Mouse (Mus musculus): Measurements from ENCODE around the gene Espl1.

The Espl1 gene

DNA sequence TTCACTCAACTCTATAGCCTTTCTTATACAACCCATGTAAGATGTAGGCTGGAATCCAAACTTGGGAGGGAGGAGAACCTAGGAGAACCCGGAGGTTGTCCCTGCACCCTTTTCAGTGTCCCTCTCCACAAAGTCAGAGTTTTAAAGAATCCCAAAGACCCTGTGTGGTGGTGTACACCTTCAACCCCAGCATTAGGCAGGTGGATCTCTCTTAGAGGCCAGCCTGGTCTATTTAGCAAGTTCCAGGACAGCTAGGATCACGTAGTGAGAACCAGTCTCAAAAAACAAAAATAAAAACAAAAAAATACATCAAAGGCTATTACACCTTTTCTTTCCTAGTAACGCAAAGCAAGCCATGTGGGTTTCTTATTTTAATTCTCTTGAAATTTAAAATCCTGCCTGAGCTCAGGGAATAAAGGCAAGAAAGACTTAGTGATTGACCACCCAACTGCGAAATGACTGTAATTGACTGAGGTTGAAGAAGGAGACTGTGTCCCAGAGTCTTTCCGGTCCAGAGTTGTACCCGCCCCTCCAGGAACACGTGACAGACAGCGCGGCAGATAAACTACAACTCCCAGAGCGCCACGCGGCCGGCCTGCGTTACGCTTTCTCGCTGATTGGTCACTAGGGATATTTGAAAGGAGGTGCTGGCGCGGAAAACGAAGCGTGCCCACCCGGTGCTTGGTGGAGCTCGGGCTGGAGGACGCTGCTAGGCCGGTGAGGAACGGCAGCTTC, at the start of gene Espl1:
Gene Espl1 (plus strand): TSS at position 634 of the 735 bp plus-strand sequence.
- H3K36me3 ChIP-seq (ENCODE audit: control insufficient read depth, insufficient read depth, low read length, poor library complexity, severe bottlenecking), result no peaks in the 10 kb centered on the region
- DNase-seq (ENCODE audit: low read depth, low spot score), result peak; percentile 94
- no peaks in the 10 kb centered on the region for H3K27me3 ChIP-seq (ENCODE audit: control insufficient read depth, insufficient read depth, low read length, poor library complexity, severe bottlenecking)

DNA sequence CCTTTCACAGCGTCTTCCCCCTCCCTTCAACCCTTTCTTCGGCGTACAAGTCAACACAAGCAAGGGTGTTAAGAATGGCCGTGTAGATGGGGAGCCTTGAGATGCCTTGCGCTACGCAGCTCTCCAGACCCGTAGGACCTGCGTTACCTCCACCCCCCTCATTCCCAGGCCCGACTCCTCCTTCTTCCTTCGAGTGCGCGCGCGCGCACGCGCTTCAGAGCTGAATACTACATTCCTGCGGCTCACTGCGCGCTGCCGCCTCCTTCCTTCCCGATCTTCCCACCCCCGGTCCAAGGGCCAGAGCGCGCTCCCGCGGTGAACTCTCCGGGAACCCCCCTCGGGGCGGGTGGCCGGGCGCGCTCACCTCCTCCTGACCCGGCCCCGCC, 49.2 kb upstream of the Espl1 start:
- Histone ChIP-seq H3K36me3 (ENCODE audit: control insufficient read depth, insufficient read depth, low read length, poor library complexity, severe bottlenecking) (no peaks in the 10 kb centered on the region), H3K27me3 (ENCODE audit: control insufficient read depth, insufficient read depth, low read length, poor library complexity, severe bottlenecking) (peaks cover 3% of the 10 kb centered on the region)
- no peak for DNase-seq (ENCODE audit: low read depth, low spot score)

DNA sequence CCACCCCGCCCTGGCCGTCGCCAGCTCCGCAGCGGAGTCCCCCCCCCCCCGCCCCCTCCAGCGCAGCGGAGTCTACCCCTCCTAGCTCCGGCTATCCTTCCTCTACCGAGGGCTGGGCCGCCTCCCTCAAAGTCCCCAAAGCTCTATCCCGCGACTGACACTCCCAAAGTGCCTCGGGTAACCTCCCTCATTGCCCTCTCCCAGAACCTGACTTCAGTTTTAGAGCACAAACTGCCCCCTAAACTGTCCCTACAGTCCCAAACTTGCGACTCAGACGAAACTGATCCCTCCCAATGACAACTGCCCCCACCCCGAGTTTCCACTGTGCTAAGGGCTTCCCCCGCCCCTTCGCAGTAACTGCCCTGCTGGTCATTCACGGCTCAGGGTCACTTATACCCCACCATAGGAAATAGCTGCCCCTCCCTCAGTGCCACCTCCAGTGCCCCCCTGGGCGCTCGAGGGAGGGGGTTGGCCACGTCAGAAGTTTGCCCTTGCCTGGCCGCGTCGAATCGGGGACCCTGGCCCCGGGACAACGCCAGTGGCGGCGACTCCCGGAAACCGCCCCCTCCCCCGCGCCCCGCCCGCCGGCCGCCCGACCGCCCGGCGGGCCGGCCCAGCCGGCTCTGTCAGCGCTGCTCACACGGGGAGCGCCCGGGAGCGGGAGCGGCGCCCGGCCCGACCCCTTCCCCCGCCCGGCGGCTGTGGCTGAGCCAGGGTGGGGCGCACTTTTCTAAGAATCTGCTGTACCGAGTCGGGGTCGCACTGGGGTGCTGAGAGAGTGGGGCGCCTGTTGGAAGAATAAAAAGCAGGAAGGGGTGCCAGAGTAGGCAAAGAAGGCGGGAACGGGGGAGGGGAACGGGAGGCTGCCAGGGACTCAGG, 48.6 kb upstream of the Espl1 start:
- no peaks in the 10 kb centered on the region for H3K36me3 ChIP-seq (ENCODE audit: control insufficient read depth, insufficient read depth, low read length, poor library complexity, severe bottlenecking)
- H3K27me3 ChIP-seq (ENCODE audit: control insufficient read depth, insufficient read depth, low read length, poor library complexity, severe bottlenecking), result peaks cover 3% of the 10 kb centered on the region
- DNase-seq (ENCODE audit: low read depth, low spot score), result no peak

DNA sequence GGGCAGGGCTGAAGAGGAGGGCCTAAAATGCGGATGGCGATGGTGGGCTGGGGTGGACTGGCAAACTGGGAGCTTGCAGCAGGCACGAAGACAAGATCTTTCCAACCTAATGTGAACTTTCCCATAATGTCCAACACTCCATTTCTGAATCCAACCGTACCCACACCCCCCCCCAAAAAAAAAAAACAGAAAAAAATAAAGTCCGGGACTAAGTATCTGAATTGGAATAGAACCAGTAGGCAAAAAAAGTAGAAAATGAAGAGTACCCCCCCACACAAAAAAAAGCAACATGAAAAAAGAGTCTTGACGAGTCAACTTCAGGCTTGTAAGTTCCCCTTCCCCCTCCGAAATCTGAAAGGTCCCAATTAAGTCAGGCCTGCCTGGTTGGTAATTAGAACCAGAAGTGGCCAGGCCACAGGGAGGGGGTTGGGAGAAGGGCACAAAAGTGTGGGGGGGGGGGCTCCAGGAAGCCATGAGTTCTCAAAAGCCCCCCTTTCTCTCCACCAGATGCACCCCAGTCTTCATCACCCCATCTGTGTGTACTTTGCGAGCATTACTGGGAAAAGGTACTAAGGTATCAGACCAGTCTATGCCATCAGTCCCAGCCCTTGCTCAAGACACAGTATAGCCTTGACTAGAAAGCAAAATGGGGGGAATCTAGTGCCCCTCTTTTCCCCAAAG, 47.8 kb upstream of the Espl1 start:
- DNase-seq (ENCODE audit: low read depth, low spot score), result no peak
- peaks cover 1% of the 10 kb centered on the region; the same call in 1 of the 2 replicates for H3K27me3 ChIP-seq (ENCODE audit: control insufficient read depth, insufficient read depth, low read length, poor library complexity, severe bottlenecking)
- no peaks in the 10 kb centered on the region for H3K36me3 ChIP-seq (ENCODE audit: control insufficient read depth, insufficient read depth, low read length, poor library complexity, severe bottlenecking)

DNA sequence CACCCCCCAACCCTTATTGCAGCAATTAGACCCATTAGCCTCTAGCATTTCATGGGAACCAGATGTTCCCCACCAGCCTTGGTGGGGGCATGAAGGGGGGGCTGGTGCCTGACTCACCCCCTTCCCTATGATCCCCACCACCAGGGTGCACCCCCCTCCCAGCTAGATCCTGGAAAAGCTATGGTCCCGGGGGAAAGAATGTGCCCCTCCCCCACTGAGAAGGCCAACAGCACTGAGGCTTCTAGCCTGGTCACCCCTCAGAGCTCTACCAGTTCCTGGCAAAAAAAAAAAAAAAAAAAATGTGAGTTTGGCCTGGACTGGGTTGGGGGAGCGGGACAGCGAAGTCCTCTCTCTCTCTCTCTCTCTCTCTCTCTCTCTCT, 47.3 kb upstream of the Espl1 start:
- Histone ChIP-seq H3K27me3 (ENCODE audit: control insufficient read depth, insufficient read depth, low read length, poor library complexity, severe bottlenecking) (peaks cover 1% of the 10 kb centered on the region; the same call in 1 of the 2 replicates), H3K36me3 (ENCODE audit: control insufficient read depth, insufficient read depth, low read length, poor library complexity, severe bottlenecking) (no peaks in the 10 kb centered on the region)
- DNase-seq (ENCODE audit: low read depth, low spot score), result no peak

DNA sequence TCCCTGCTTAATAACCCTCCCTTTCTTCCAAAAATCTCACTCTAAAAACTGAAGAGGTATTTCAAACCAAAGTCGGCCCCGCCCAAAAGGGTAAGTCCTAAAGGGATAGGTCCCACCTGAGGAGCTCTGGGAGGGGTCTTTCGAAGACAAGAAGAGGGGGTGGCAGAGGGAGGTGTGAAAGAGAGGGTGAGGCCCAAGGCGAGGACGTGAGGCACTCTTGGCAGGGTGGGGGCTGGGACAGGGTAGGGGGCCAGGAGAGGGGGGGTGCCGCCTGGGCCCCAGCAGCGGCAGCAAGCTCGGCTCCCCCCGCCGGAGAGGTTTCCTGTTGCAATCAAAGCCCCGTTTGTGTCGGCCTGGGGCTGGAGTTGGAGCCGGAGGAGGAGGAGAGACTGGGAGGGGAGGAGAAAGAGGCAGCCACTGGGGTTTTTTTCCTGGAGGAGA, 46.8 kb upstream of the Espl1 start:
- no peaks in the 10 kb centered on the region for H3K36me3 ChIP-seq (ENCODE audit: control insufficient read depth, insufficient read depth, low read length, poor library complexity, severe bottlenecking)
- peaks cover 1% of the 10 kb centered on the region; the same call in 1 of the 2 replicates for H3K27me3 ChIP-seq (ENCODE audit: control insufficient read depth, insufficient read depth, low read length, poor library complexity, severe bottlenecking)
- no peak for DNase-seq (ENCODE audit: low read depth, low spot score)

DNA sequence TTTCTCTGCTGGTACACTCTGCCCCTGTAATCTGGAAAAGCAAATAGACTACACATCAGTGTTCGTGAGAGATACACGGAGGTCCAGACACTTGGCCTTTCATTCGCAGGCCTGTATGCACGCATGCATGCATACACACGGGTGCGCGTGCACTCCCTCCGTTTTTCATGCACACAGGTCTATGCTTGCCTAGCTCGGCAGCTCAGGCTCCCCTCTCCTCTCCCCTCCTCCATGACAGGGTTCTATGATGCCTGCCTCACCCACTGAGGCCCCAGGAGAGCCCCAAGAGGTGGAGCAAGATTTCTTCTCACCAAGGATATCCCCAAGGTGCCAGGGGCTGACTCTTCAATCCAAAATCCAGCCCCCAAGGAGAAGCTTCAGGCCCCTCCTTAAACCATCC, 46.1 kb upstream of the Espl1 start:
- DNase-seq (ENCODE audit: low read depth, low spot score), result no peak
- Histone ChIP-seq H3K27me3 (ENCODE audit: control insufficient read depth, insufficient read depth, low read length, poor library complexity, severe bottlenecking) (no peaks in the 10 kb centered on the region), H3K36me3 (ENCODE audit: control insufficient read depth, insufficient read depth, low read length, poor library complexity, severe bottlenecking) (no peaks in the 10 kb centered on the region)

DNA sequence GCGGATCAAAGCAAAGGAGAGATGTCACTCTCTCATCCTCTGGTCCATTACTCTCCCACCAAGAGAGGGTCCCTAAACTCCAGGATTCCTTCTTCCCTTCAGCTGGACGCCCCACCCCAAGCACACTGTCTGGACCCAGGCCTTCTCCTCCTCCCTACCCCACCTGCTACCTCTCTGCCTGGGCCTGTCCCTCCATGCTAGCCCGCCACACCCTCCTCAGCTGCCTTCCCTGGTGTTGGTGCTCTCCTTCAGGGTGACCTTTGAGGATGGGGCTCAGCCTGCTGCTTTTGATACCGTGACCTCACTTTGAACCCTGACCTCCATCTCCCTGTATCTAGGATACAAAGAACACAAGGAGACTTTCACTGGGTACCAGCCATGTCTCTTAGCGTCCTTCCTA, 45.5 kb upstream of the Espl1 start:
- DNase-seq (ENCODE audit: low read depth, low spot score), result no peak
- Histone ChIP-seq H3K36me3 (ENCODE audit: control insufficient read depth, insufficient read depth, low read length, poor library complexity, severe bottlenecking) (no peaks in the 10 kb centered on the region), H3K27me3 (ENCODE audit: control insufficient read depth, insufficient read depth, low read length, poor library complexity, severe bottlenecking) (no peaks in the 10 kb centered on the region)

DNA sequence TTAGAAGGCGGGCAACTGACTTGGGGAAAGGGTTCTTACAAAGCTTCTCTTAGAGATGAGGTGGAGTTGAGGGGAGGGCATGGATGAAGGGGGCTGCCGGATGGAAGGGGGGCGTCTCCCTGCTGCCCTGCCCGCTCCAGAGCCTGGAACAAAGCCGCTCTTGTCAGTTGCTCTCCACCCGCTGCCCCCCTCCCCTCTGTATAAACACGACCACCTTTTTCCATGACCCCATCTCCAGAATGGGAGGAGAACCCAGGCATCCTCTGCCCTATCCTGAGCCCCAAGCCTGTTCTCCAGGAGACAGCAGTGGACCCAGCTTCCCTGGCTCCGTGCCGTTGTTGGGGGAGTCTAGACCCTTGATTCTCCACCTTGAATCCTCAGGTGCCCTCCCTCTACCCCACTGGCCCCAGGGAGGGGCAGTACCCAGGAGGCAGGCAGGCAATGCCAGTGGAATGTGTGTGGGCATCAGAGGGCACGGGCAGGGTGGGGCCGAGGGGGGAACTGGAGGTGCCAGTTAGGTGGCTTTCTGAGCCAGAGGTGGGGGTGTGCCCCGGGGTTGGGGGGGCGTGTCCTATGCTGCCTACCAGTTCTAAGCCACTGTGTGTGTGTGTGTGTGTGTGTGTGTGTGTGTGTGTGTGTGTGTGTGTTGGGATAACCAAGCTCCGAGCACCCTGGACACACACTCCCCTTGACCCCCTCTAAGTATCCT, 40.4 kb upstream of the Espl1 start:
- DNase-seq (ENCODE audit: low read depth, low spot score), result no peak

DNA sequence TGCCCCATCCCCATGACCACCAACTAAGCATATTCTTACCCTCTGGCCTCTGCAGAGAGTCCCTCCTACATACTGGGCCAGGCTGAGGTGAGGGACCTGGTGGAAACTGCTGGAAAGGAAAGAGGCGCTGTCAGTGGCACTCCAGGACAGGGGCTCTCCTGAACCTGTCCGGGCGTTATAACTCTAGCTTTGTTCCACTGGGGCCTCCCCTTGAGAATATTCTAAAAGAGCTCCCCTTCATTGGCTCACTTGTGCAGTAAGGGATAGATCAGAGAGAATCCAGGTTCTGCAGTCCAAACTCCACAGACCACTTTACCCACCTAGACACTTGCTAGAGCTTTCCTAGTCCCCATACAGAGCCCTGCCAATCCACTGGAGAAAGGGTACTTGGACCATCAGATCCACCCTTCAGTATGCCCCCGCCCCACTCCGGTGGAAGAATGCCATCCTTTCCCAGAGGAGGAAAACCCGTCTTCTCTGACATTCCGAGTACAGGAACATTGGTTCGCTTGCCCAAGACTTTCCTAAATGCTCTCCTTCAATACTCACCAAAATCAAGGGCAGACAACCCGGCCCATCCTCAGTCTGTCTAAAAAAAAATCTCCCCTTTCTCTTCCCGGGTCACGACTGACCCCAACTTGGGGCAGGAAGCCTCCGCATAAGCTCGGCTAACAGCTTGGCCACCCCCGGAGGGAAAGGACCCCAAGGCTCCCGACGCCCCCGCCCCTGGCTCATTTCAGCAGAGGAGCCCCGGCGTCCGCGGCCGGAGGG, 39.5 kb upstream of the Espl1 start:
- DNase-seq (ENCODE audit: low read depth, low spot score), result no peak
- Histone ChIP-seq H3K36me3 (ENCODE audit: control insufficient read depth, insufficient read depth, low read length, poor library complexity, severe bottlenecking) (no peaks in the 10 kb centered on the region), H3K27me3 (ENCODE audit: control insufficient read depth, insufficient read depth, low read length, poor library complexity, severe bottlenecking) (peaks cover 2% of the 10 kb centered on the region; the same call in 1 of the 2 replicates)

More for the DNA sequence above, 40.4 kb upstream of the Espl1 start:
- no peaks in the 10 kb centered on the region for H3K36me3 ChIP-seq (ENCODE audit: control insufficient read depth, insufficient read depth, low read length, poor library complexity, severe bottlenecking)
- H3K27me3 ChIP-seq (ENCODE audit: control insufficient read depth, insufficient read depth, low read length, poor library complexity, severe bottlenecking), result peaks cover 2% of the 10 kb centered on the region; the same call in 1 of the 2 replicates

DNA sequence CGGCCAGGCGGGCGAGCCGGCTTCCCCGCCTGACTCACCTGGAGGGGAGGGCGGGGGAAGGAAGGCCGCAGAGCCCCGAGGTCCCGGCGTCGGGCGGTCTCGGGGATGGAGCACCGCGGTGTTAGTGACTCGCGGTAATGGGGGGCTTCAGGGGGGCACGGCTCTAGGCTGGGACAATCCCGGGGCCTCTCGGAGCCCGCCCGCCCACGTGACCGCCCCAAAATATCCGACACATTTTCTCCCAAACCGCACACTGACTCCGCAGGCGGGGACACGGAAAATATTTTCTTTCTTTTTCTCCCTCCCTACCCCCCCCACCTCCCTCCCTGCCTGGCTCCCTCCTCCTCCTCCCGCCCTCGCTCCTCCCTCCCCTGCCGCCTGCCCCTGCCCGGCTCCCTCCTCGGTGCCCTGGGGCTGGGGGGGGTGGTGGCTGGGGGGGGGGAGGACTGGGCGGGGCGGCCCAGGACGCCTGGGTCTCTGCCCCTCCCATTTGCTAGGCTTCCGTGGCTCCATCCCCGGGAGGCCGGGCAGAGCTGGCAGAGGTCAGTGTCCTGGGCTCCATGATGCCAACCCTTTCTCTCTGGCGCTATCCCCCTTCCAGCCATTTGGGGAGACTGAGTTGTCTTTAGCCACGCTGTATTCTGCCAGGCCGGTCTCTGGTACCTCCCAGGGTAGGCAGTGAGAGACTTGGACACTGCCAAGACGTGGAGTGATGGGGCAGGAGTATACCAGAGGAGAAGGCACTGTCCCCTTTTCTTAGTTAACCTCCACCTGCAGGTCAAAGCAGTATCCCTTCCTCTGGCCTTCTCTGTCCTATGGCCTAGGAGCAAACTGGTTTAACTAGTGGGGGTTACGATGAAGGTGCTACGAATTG, 38.6 kb upstream of the Espl1 start, which contains the start of gene Rarg:
Gene Rarg (minus strand): TSS at position 316 of the 874 bp plus-strand sequence.
- no peak for DNase-seq (ENCODE audit: low read depth, low spot score)
- H3K36me3 ChIP-seq (ENCODE audit: control insufficient read depth, insufficient read depth, low read length, poor library complexity, severe bottlenecking), result no peaks in the 10 kb centered on the region
- H3K27me3 ChIP-seq (ENCODE audit: control insufficient read depth, insufficient read depth, low read length, poor library complexity, severe bottlenecking), result peaks cover 2% of the 10 kb centered on the region; the same call in 1 of the 2 replicates

DNA sequence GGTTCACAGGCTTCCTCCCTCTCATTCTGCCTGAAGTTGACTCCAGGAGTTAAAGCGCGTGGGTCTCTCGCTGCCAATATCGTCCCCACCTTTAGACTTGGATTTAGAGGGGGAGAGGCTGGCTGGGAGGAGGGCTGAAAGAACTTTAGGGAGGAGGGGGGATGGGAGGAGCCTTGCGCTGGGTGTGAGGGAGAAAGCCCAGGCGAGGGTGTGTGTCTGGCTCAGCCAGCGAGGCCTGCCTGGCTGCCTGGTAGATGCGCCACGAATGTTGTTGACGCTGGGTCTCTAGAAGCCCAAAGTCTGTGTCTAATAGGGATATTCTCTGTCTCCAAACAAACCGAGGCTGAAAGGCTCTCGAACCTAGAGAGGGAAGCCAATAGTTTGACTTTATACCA, 38.0 kb upstream of the Espl1 start:
- H3K27me3 ChIP-seq (ENCODE audit: control insufficient read depth, insufficient read depth, low read length, poor library complexity, severe bottlenecking), result peaks cover 2% of the 10 kb centered on the region; the same call in 1 of the 2 replicates
- no peaks in the 10 kb centered on the region for H3K36me3 ChIP-seq (ENCODE audit: control insufficient read depth, insufficient read depth, low read length, poor library complexity, severe bottlenecking)
- no peak for DNase-seq (ENCODE audit: low read depth, low spot score)

Measured in splenic B cell, adult 2 months (primary cell).